Mouse (Mus musculus) kidney, embryonic 16.5 days (tissue): ENCODE results near the gene H2-T3. TPM values are rescaled to one million over a fixed set of nuclear protein-coding genes. Genes with fewer than 3 reads are reported as not detected.
"Not testable (repeated sequence)": the region's sequence is repeated elsewhere in the genome, so short reads cannot be mapped to it uniquely, and the experiment has no call there.

Experiments used
- ATAC-seq: fragments of 200-750 bp; cut with Nextera tagmentation; 2 replicates; pipeline ENCODE4 v1.8.0; 2017; ENCODE audit warnings: moderate TSS enrichment; ENCODE audit not compliant: low FRiP score, low TSS enrichment
- H3K27ac ChIP-seq: fragments of 300-500 bp; sonication (generic); 2 replicates; pipeline ENCODE4 v1.5.1; 2014; ENCODE audit warnings: low read length
- H3K27me3 ChIP-seq: fragments of 300-500 bp; sonication (generic); 2 replicates; pipeline ENCODE4 v1.6.1; 2014; ENCODE audit warnings: low read length, control low read depth, mixed read lengths; ENCODE audit not compliant: insufficient read depth
- H3K36me3 ChIP-seq: fragments of 300-500 bp; sonication (generic); 2 replicates; pipeline ENCODE4 v1.6.1; 2014; ENCODE audit warnings: low read length, control low read depth, mixed read lengths; ENCODE audit not compliant: insufficient read depth
- H3K4me1 ChIP-seq: fragments of 300-500 bp; sonication (generic); 2 replicates; pipeline ENCODE4 v1.6.1; 2014; ENCODE audit warnings: low read length, control low read depth, mixed read lengths; ENCODE audit not compliant: insufficient read depth
- H3K4me2 ChIP-seq: fragments of 300-500 bp; sonication (generic); replicated peaks from 2 replicates; pipeline ENCODE4 v1.6.1; 2014; ENCODE audit warnings: low read depth, low read length
- H3K4me3 ChIP-seq: fragments of 300-500 bp; sonication (generic); 2 replicates; pipeline ENCODE4 v1.5.1; 2014; ENCODE audit warnings: mild to moderate bottlenecking, low read length
- H3K9ac ChIP-seq: fragments of 300-500 bp; sonication (generic); replicated peaks from 2 replicates; pipeline ENCODE4 v1.6.1; 2014; ENCODE audit warnings: low read length
- H3K9me3 ChIP-seq: fragments of 300-500 bp; sonication (generic); 2 replicates; pipeline ENCODE4 v1.6.1; 2016; ENCODE audit warnings: low read length, control low read depth
- WGBS: fragments of 180-500 bp; shearing (Covaris S2); extraction: QIAGEN DNeasy Blood & Tissue Kit; methylation state at CpG from one replicate; pipeline ENCODE4 v1.1.7; 2014; 5-methylcytosine and 5-hydroxymethylcytosine counted together
- polyA plus RNA-seq: library from polyadenylated mRNA; unstranded; fragments of >200 nt; fragmentation: Nextera tagmentation; extraction: Ambion mirVana; gene quantifications from 2 replicates; pipeline ENCODE4 v1.2.1, GENCODE M21; 2015

Gene H2-T3
- polyA plus RNA-seq, 1 experiment from 2014 or later, result not detected

- Histone ChIP-seq H3K9ac (no peak overlapping the region), H3K4me1 (no peaks in the 10 kb centered on the region), H3K36me3 (no peaks in the 10 kb centered on the region), H3K9me3 (no peaks in the 10 kb centered on the region), H3K27ac (no peak overlapping the region), H3K27me3 (peaks cover 37% of the 10 kb centered on the region), H3K4me2 (no peak overlapping the region), H3K4me3 (no peak overlapping the region)
- WGBS, result 49% methylated on average over 3 of the region's 3 CpGs
- no peak for ATAC-seq
Observed at GRCm38 (mm10) chr17:36187540-36187939, 2.5 kb downstream of the H2-T3 start.

DNA sequence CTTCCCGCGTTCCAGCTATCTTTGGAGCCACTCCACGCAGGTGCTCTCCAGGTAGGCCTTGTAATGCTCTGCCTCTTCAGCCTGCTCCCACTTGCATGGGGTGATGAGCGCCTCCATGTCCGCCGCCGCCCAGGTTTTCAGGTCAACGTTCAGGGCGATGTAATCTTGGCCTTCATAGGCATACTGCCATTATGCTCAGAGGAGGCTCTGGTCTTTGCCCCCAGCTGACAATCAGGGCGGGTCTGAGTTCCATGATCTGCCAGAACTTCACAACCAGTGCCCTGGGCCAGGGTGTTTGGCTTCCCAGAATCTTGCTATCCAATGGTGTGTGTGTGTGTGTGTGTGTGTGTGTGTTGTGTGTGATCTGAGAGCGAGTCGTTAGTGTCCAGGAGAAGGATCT is 7.9 kb downstream of the H2-T3 start:
- H3K27me3 ChIP-seq, result peaks cover 23% of the 10 kb centered on the region
- H3K36me3 ChIP-seq, result no peaks in the 10 kb centered on the region
- no peaks in the 10 kb centered on the region for H3K4me1 ChIP-seq
- H3K27ac ChIP-seq, result no peak overlapping the region
- no peak overlapping the region for H3K4me3 ChIP-seq
- H3K9me3 ChIP-seq, result no peaks in the 10 kb centered on the region
- H3K4me2 ChIP-seq, result no peak overlapping the region
- no peak overlapping the region for H3K9ac ChIP-seq
- 71% methylated on average over 12 of the region's 12 CpGs for WGBS
- no peak for ATAC-seq

DNA sequence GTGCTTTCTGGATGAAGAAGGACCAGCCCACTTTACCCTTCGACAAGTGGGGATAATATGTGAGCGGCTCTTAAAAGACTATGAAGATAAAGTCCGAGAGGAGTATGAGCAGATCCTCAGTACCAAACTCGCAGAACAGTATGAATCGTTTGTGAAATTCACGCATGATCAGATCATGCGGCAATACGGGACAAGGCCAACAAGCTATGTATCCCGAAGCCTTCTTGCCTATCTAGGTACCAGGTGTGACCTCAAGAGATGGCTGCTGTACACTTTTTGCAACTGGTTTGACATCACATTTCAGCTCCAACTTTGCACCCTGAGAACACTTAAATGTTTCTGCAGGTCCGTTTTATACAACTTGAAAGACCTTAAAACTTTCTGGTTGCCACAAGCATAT is 10.6 kb downstream of the H2-T3 start:
- H3K4me2 ChIP-seq, result peak overlapping the region; percentile 49
- H3K9ac ChIP-seq, H3K27ac ChIP-seq, H3K4me3 ChIP-seq, ATAC-seq, H3K9me3 ChIP-seq, H3K4me1 ChIP-seq, H3K36me3 ChIP-seq: not testable (repeated sequence)
- WGBS, result 11% methylated on average over 10 of the region's 10 CpGs
- peaks cover 15% of the 10 kb centered on the region for H3K27me3 ChIP-seq

- Histone ChIP-seq H3K4me2 (peak overlapping the region; percentile 49), H3K4me3 (peak overlapping the region; percentile 33), H3K27me3 (peaks cover 20% of the 10 kb centered on the region)
- H3K36me3 ChIP-seq, ATAC-seq, H3K4me1 ChIP-seq, H3K27ac ChIP-seq, H3K9ac ChIP-seq, H3K9me3 ChIP-seq: not testable (repeated sequence)
- under 1% methylated on average over 40 of the region's 40 CpGs for WGBS
Observed at GRCm38 (mm10) chr17:36178938-36179337, 11.1 kb downstream of the H2-T3 start.

DNA sequence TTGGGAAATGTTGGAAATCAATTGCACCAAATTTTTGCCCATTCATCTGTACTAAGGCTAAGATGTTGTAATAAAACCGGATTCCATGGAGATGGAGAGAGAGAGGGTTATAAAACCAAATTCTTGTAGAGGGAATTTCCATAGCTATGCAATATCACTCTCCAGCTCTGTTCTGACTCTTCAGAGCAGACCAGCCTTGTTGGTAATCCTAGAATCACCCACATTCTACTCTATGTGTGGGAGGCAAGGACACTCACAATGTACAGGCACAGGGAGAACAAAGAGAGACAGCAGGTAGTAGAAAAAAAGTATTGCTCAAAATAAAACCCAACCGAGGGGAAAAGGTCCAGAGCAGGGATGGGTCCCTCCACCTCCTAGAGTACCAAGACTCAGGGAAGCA is 14.0 kb downstream of the H2-T3 start:
- not testable (repeated sequence) for H3K36me3 ChIP-seq, H3K4me1 ChIP-seq, H3K27me3 ChIP-seq, H3K4me3 ChIP-seq, H3K27ac ChIP-seq, H3K4me2 ChIP-seq, ATAC-seq, H3K9me3 ChIP-seq, H3K9ac ChIP-seq
- no CpG with 5 or more reads among the region's 2 CpGs for WGBS

DNA sequence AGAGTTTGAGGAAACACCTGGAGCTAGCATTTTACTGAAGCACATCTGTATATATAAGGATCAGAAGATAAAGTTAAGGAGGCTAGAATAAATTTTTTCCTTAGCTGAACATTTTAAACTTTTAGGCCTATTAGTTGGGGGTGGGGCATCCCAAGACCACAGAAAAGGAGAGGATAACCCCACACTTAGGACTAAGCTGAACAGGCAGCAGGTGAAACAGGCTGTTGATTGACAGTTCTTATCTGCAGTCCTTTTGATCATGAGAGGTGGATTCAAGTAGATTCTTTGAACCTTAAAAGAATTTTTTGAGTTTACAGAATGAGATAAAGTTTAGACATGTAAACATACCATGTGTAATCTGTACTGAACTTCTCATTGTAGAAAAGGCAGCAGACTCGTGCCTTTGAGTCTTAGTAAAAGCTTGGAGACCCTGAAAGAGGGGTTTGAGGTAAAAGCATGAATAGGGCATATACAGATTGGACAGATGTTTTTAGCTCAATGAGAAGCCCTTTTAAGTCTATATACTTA is 19.7 kb downstream of the H2-T3 start:
- H3K4me3 ChIP-seq, result no peak overlapping the region
- no peak for ATAC-seq
- H3K9me3 ChIP-seq, result no peaks in the 10 kb centered on the region
- WGBS, result 53% methylated on average over 1 of the region's 1 CpGs
- H3K4me1 ChIP-seq, result peaks cover 6% of the 10 kb centered on the region; the same call in 1 of the 2 replicates
- H3K36me3 ChIP-seq, result no peaks in the 10 kb centered on the region
- no peak overlapping the region for H3K9ac ChIP-seq
- H3K27ac ChIP-seq, result no peak overlapping the region
- H3K27me3 ChIP-seq, result peaks cover 47% of the 10 kb centered on the region
- H3K4me2 ChIP-seq, result no peak overlapping the region

- Histone ChIP-seq H3K4me1 (peaks cover 6% of the 10 kb centered on the region; the same call in 1 of the 2 replicates), H3K9ac (no peak overlapping the region), H3K4me2 (no peak overlapping the region), H3K27me3 (peaks cover 53% of the 10 kb centered on the region), H3K36me3 (no peaks in the 10 kb centered on the region), H3K27ac (no peak overlapping the region), H3K9me3 (no peaks in the 10 kb centered on the region), H3K4me3 (no peak overlapping the region)
- no peak for ATAC-seq
Observed at GRCm38 (mm10) chr17:36169753-36170152, 20.3 kb downstream of the H2-T3 start.

- H3K36me3 ChIP-seq, H3K27ac ChIP-seq, H3K9ac ChIP-seq, ATAC-seq, H3K4me3 ChIP-seq, H3K9me3 ChIP-seq, H3K4me1 ChIP-seq, H3K4me2 ChIP-seq: not testable (repeated sequence)
- WGBS, result 60% methylated on average over 1 of the region's 1 CpGs
- H3K27me3 ChIP-seq, result peaks cover 55% of the 10 kb centered on the region
Observed at GRCm38 (mm10) chr17:36169094-36169493, 21.0 kb downstream of the H2-T3 start.

DNA sequence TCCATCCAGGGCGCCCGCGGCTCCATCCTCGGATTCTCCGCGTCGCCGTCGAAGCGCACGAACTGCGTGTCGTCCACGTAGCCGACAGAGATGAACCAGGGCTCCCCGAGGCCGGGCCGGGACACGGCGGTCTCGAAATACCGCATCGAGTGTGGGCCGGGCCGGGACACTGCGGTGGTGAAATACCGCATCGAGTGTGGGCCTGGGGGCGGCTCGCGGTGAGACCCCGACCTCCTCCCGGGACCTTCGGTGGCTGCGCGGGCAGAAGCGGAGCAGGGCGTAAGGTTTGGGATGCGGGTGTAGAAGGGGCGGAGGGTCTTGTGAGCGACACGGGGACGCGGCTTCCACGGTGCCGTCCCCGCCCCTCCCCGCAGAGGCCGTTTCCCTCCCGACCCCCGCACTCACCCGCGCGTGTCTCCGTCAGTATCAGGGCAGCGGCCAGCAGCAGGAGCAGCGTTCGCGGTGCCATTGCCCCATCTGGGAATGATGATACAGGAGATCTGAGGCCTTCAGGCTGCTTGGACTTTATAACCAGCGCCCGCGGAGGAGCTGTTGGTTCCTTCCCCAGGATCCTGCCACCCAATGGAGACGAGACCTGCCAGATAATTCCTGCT is 21.9 kb downstream of the H2-T3 start, which contains the start of gene Gm8909:
Gm8909 (minus strand) TSS at position 499 of the 614 bp plus-strand sequence.
- Histone ChIP-seq H3K4me3 (peak within 1 kb of the TSS; percentile 44), H3K36me3 (no peaks in the 10 kb centered on the region), H3K4me1 (peaks cover 6% of the 10 kb centered on the region; the same call in 1 of the 2 replicates), H3K9me3 (no peaks in the 10 kb centered on the region), H3K4me2 (peak within 1 kb of the TSS; percentile 55), H3K27me3 (peaks cover 63% of the 10 kb centered on the region), H3K9ac (no peak within 1 kb of the TSS), H3K27ac (no peak within 1 kb of the TSS)
- no peak for ATAC-seq
- WGBS, result 2% methylated on average over 63 of the region's 63 CpGs

GRCm38 (mm10) chr17:36167306-36168038 is 22.6 kb downstream of the H2-T3 start:
- H3K9me3 ChIP-seq, result no peaks in the 10 kb centered on the region
- WGBS, result 2% methylated on average over 50 of the region's 51 CpGs
- H3K4me3 ChIP-seq, result peak overlapping the region; percentile 44
- H3K4me1 ChIP-seq, result peaks cover 6% of the 10 kb centered on the region; the same call in 1 of the 2 replicates
- no peaks in the 10 kb centered on the region for H3K36me3 ChIP-seq
- H3K4me2 ChIP-seq, result peak overlapping the region; percentile 55
- H3K27ac ChIP-seq, result no peak overlapping the region
- ATAC-seq, result no peak
- no peak overlapping the region for H3K9ac ChIP-seq
- H3K27me3 ChIP-seq, result peaks cover 68% of the 10 kb centered on the region
